Mouse (Mus musculus) kidney, postnatal 4 days (tissue): Measurements from ENCODE around the gene Rreb1.

ENCODE experiments used
- DNase-seq, 2 experiments: peaks; one replicate each; pipeline ENCODE4 v3.0.0; 2021; ENCODE audit warnings: mixed read lengths in 2 of 2

Rreb1 gene

GRCm38 (mm10) chr13:37854455-37855220, 76.4 kb downstream of the Rreb1 start:
- DNase-seq = no peak

- no peak for DNase-seq
Observed at GRCm38 (mm10) chr13:37855221-37855757, 77.1 kb downstream of the Rreb1 start.

GRCm38 (mm10) chr13:37855765-37856164, 77.6 kb downstream of the Rreb1 start:
- DNase-seq = no peak

GRCm38 (mm10) chr13:37856537-37856936, 78.3 kb downstream of the Rreb1 start:
- DNase-seq = no peak

GRCm38 (mm10) chr13:37857284-37858065, 79.3 kb downstream of the Rreb1 start:
- peak; percentile 94 to 95 for DNase-seq

- peak; percentile 66 to 77 for DNase-seq
Observed at GRCm38 (mm10) chr13:37858066-37858501, 79.9 kb downstream of the Rreb1 start.

- peak in 1 of 2 experiments; percentile 46 for DNase-seq
Observed at GRCm38 (mm10) chr13:37858508-37858907, 80.3 kb downstream of the Rreb1 start.

- no peak for DNase-seq
Observed at GRCm38 (mm10) chr13:37859782-37860181, 81.6 kb downstream of the Rreb1 start.

GRCm38 (mm10) chr13:37860204-37860603, 82.0 kb downstream of the Rreb1 start:
- DNase-seq = no peak

- DNase-seq = no peak
Observed at GRCm38 (mm10) chr13:37860789-37861188, 82.6 kb downstream of the Rreb1 start.

- peak in 1 of 2 experiments; percentile 47 for DNase-seq
Observed at GRCm38 (mm10) chr13:37862492-37862891, 84.3 kb downstream of the Rreb1 start.

- DNase-seq = no peak
Observed at GRCm38 (mm10) chr13:37863643-37864042, 85.4 kb downstream of the Rreb1 start.

- no peak for DNase-seq
Observed at GRCm38 (mm10) chr13:37864697-37865096, 86.5 kb downstream of the Rreb1 start.

GRCm38 (mm10) chr13:37866296-37866695, 88.1 kb downstream of the Rreb1 start:
- DNase-seq = no peak

- DNase-seq = no peak
Observed at GRCm38 (mm10) chr13:37866846-37867245, 88.6 kb downstream of the Rreb1 start.

GRCm38 (mm10) chr13:37870118-37870908, 92.1 kb downstream of the Rreb1 start:
- no peak for DNase-seq

GRCm38 (mm10) chr13:37872142-37872835, 94.1 kb downstream of the Rreb1 start:
- no peak for DNase-seq

GRCm38 (mm10) chr13:37873125-37873891, 95.1 kb downstream of the Rreb1 start:
- DNase-seq = no peak

GRCm38 (mm10) chr13:37875919-37876318, 97.7 kb downstream of the Rreb1 start:
- DNase-seq = no peak

GRCm38 (mm10) chr13:37876366-37876765, 98.2 kb downstream of the Rreb1 start:
- no peak for DNase-seq

- DNase-seq = no peak
Observed at GRCm38 (mm10) chr13:37876836-37877235, 98.6 kb downstream of the Rreb1 start.
